Mouse (Mus musculus): ENCODE measurements around the gene Rap2c. TPM values are rescaled to one million over a fixed set of nuclear protein-coding genes. Genes with fewer than 3 reads are reported as not detected.
A peak's percentile ranks its signal among the peaks of the same experiment; 100 is the strongest.

Gene Rap2c
- polyA plus RNA-seq, 1 experiment = 7.3 TPM

DNA sequence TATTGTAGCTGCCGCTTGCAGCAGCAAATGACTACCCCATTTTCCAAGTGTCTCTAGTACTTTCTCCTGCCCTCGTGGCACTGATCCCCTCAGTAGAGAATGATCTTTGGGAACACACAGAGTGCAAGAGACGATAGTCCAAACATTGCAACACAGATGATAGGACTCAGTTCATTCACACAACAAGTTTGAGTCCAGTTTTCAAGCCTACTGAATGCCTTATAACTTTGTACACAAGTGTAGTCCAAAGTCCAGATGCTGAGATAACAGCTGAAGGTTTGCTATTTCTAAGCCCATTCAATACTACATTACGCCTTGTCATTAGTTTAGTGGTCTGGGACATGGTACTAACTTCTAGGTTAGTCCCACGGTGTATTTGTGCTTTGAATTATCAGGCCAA, 40.5 kb upstream of the Rap2c start:
- Histone ChIP-seq H3K27ac (ENCODE audit: control insufficient read depth, insufficient read depth, low read length) (no peak overlapping the region), H3K36me3 (ENCODE audit: control insufficient read depth, insufficient read depth, low read length) (no peaks in the 10 kb centered on the region), H3K27me3 (ENCODE audit: control insufficient read depth, insufficient read depth, low read length) (no peaks in the 10 kb centered on the region), H3K4me3 (ENCODE audit: control insufficient read depth, insufficient read depth, low read length) (no peak overlapping the region), H3K4me1 (replicated peaks; ENCODE audit: control insufficient read depth, insufficient read depth, low read length) (no peaks in the 10 kb centered on the region)
- TF ChIP-seq CTCF (IDR thresholded peaks at IDR 0.05; ENCODE audit: borderline replicate concordance, control insufficient read depth, extremely low read depth, insufficient read depth, low read length, poor library complexity) = no peak
- TF ChIP-seq POLR2A (IDR thresholded peaks at IDR 0.05; ENCODE audit: control insufficient read depth, extremely low read depth, insufficient read depth, low read length, poor library complexity) = no peak
- no peak for DNase-seq
- 94% methylated on average over 5 of the region's 5 CpGs for WGBS

DNA sequence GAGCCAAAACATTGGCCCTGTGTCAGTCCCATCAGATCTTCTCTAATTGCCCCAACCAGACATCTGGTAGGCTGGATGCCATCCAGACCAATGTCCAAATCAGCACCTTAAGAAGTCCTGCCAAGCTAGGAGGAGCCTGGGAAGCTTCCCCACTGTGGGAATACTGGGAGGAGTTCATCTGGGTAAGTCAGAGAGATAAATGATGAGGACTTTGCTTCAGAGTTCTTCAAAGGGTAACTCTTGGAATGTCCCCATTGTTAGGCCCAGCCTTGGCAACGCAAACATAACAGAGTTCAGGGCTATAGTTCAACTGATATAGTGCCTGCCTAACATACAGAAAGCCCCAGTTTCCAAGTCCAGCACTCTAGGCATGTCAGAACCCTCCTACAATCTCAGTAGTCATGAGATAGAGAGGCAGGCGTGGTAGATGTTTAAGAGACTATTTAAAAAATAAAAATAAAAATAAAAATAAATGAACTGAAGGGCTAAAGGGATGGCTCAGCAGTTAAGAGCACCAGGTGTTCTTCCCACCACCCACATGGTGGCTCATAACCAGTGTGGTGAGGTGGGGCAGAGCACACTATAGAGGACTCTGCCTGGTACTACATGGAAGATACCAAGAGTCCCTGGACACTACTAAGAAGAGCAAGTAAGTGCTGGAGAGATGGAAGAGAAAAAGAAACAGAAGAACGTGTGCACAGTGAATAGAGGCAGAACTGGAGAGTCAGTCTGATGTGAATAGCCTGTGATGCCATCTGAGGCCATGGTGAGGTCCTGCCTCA, 34.1 kb upstream of the Rap2c start:
- no peaks in the 10 kb centered on the region for H3K36me3 ChIP-seq (ENCODE audit: control insufficient read depth, insufficient read depth, low read length)
- H3K4me1 ChIP-seq (replicated peaks; ENCODE audit: control insufficient read depth, insufficient read depth, low read length) = no peaks in the 10 kb centered on the region
- TF ChIP-seq POLR2A (IDR thresholded peaks at IDR 0.05; ENCODE audit: control insufficient read depth, extremely low read depth, insufficient read depth, low read length, poor library complexity) = no peak
- no peak for TF ChIP-seq CTCF (IDR thresholded peaks at IDR 0.05; ENCODE audit: borderline replicate concordance, control insufficient read depth, extremely low read depth, insufficient read depth, low read length, poor library complexity)
- no peak overlapping the region for H3K4me3 ChIP-seq (ENCODE audit: control insufficient read depth, insufficient read depth, low read length)
- H3K27me3 ChIP-seq (ENCODE audit: control insufficient read depth, insufficient read depth, low read length) = no peaks in the 10 kb centered on the region
- no peak overlapping the region for H3K27ac ChIP-seq (ENCODE audit: control insufficient read depth, insufficient read depth, low read length)
- DNase-seq = no peak
- 87% methylated on average over 3 of the region's 3 CpGs for WGBS

DNA sequence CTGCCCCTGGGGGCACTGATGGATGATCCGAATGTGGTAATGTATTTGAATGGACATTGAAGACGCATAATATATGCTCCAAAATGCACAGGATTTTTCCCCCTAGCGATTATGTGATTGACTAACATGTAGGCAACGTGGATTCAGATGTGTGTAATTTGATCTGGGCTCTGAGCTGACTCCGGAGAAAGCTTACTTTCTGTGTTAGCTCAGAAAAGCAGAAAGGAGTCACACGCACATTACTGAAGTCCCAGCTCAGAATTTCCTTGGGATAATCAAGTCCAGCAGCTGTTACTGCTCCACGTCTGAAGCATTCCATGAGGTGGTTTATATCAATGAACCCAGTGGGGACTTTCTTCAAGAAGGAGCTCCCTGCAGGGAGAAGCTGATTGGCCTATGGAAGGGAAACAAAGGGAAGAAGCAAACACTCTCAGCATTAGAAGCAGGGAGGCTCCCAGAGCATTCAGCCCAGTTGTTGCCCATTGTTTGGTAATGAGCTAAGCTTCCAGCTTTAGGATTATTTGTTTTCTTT, 17.9 kb upstream of the Rap2c start:
- Histone ChIP-seq H3K27ac (ENCODE audit: control insufficient read depth, insufficient read depth, low read length) (no peak overlapping the region), H3K4me3 (ENCODE audit: control insufficient read depth, insufficient read depth, low read length) (no peak overlapping the region), H3K36me3 (ENCODE audit: control insufficient read depth, insufficient read depth, low read length) (no peaks in the 10 kb centered on the region), H3K4me1 (replicated peaks; ENCODE audit: control insufficient read depth, insufficient read depth, low read length) (no peaks in the 10 kb centered on the region), H3K27me3 (ENCODE audit: control insufficient read depth, insufficient read depth, low read length) (no peaks in the 10 kb centered on the region)
- 82% methylated on average over 7 of the region's 7 CpGs for WGBS
- DNase-seq = no peak
- TF ChIP-seq POLR2A (IDR thresholded peaks at IDR 0.05; ENCODE audit: control insufficient read depth, extremely low read depth, insufficient read depth, low read length, poor library complexity) (no peak), CTCF (IDR thresholded peaks at IDR 0.05; ENCODE audit: borderline replicate concordance, control insufficient read depth, extremely low read depth, insufficient read depth, low read length, poor library complexity) (no peak)

DNA sequence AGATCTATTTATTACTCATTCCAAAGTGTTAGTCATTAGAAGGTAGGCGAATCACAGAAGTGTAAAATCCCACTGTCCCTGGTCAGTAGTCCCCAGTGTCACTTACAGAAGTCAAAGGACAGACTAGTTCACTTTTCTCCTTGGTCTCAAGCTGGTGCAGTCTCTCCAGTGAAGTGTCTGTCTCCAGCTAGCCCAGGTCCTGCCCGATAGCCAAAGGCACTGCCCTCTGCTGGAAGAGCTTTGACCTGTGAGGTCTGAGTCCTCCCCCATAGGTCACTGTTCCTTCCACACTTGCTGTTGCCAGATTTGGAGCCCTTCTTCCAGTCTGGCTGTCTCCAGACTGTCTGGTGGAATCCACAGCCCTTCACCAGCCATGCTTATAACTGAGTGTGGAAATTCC, 2.1 kb upstream of the Rap2c start:
- Histone ChIP-seq H3K4me1 (replicated peaks; ENCODE audit: control insufficient read depth, insufficient read depth, low read length) (no peaks in the 10 kb centered on the region), H3K36me3 (ENCODE audit: control insufficient read depth, insufficient read depth, low read length) (no peaks in the 10 kb centered on the region; the same call in 1 of the 2 replicates), H3K27me3 (ENCODE audit: control insufficient read depth, insufficient read depth, low read length) (no peaks in the 10 kb centered on the region), H3K27ac (ENCODE audit: control insufficient read depth, insufficient read depth, low read length) (no peak overlapping the region), H3K4me3 (ENCODE audit: control insufficient read depth, insufficient read depth, low read length) (no peak overlapping the region)
- WGBS = 48% methylated on average over 2 of the region's 2 CpGs
- peak; percentile 17 for DNase-seq
- TF ChIP-seq CTCF (IDR thresholded peaks at IDR 0.05; ENCODE audit: borderline replicate concordance, control insufficient read depth, extremely low read depth, insufficient read depth, low read length, poor library complexity) = no peak
- TF ChIP-seq POLR2A (IDR thresholded peaks at IDR 0.05; ENCODE audit: control insufficient read depth, extremely low read depth, insufficient read depth, low read length, poor library complexity) = no peak

GRCm38 (mm10) chrX:51018786-51019179, 965 bp upstream of the Rap2c start:
- Histone ChIP-seq H3K27me3 (ENCODE audit: control insufficient read depth, insufficient read depth, low read length) (no peaks in the 10 kb centered on the region), H3K36me3 (ENCODE audit: control insufficient read depth, insufficient read depth, low read length) (no peaks in the 10 kb centered on the region; the same call in 1 of the 2 replicates), H3K27ac (ENCODE audit: control insufficient read depth, insufficient read depth, low read length) (peak overlapping the region; percentile 71; the same call in 1 of the 2 replicates), H3K4me1 (replicated peaks; ENCODE audit: control insufficient read depth, insufficient read depth, low read length) (no peaks in the 10 kb centered on the region), H3K4me3 (ENCODE audit: control insufficient read depth, insufficient read depth, low read length) (peak overlapping the region; percentile 86)
- peak; percentile 67 for DNase-seq
- under 1% methylated on average over 31 of the region's 32 CpGs for WGBS
- TF ChIP-seq POLR2A (IDR thresholded peaks at IDR 0.05; ENCODE audit: control insufficient read depth, extremely low read depth, insufficient read depth, low read length, poor library complexity) (0 out of 2 replicates have a peak, but pooled peaks have one; percentile 37), CTCF (IDR thresholded peaks at IDR 0.05; ENCODE audit: borderline replicate concordance, control insufficient read depth, extremely low read depth, insufficient read depth, low read length, poor library complexity) (no peak)

DNA sequence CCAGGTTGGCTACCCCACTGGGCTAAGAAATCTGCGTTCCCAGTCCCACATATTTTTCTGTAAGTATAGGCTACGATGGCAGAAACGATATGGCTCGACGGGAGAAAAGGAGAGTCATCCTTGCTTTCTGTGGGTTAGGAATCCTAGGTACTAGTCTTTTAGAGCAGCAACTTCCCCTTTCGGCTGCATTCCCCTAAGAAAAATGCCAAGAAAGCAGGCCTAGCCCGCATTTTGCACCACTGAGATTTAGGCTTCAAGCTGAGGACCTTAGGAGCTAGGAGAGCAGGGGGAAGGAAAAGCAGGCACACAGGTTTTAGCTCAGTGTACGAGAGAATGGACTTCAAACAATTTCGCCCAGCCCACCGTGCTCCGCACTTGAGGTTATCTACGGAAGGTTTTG, 892 bp downstream of the Rap2c start:
- TF ChIP-seq POLR2A (IDR thresholded peaks at IDR 0.05; ENCODE audit: control insufficient read depth, extremely low read depth, insufficient read depth, low read length, poor library complexity) (no peak), CTCF (IDR thresholded peaks at IDR 0.05; ENCODE audit: borderline replicate concordance, control insufficient read depth, extremely low read depth, insufficient read depth, low read length, poor library complexity) (no peak)
- Histone ChIP-seq H3K4me1 (replicated peaks; ENCODE audit: control insufficient read depth, insufficient read depth, low read length) (no peaks in the 10 kb centered on the region), H3K27me3 (ENCODE audit: control insufficient read depth, insufficient read depth, low read length) (no peaks in the 10 kb centered on the region), H3K27ac (ENCODE audit: control insufficient read depth, insufficient read depth, low read length) (0 out of 2 replicates have a peak overlapping the region, but pooled peaks have one; percentile 31), H3K36me3 (ENCODE audit: control insufficient read depth, insufficient read depth, low read length) (no peaks in the 10 kb centered on the region; the same call in 1 of the 2 replicates), H3K4me3 (ENCODE audit: control insufficient read depth, insufficient read depth, low read length) (peak overlapping the region; percentile 50)
- 4% methylated on average over 12 of the region's 12 CpGs for WGBS
- peak; percentile 7 for DNase-seq

All from thymus, adult 2 months (tissue).